Mouse (Mus musculus) C2C12 (cell line): ENCODE results near the gene Slit3.

Experiments used
- CEBPB ChIP-seq: IDR thresholded peaks from one replicate; pipeline ENCODE4 v1.6.1; 2011; ENCODE audit warnings: low read depth, mild to moderate bottlenecking, control low read depth, moderate library complexity
- CTCF ChIP-seq: IDR thresholded peaks from one replicate; pipeline ENCODE4 v1.5.1; 2011; ENCODE audit not compliant: control insufficient read depth, insufficient read depth, insufficient read length
- FOSL1 ChIP-seq: IDR thresholded peaks from one replicate; pipeline ENCODE4 v1.8.0; 2011; ENCODE audit warnings: mild to moderate bottlenecking, low read length; ENCODE audit not compliant: poor library complexity, insufficient read depth, severe bottlenecking
- MAX ChIP-seq: IDR thresholded peaks from one replicate; pipeline ENCODE4 v1.6.1; 2011; ENCODE audit warnings: mild to moderate bottlenecking, control low read depth
- USF1 ChIP-seq: IDR thresholded peaks from one replicate; pipeline ENCODE4 v1.6.1; 2011; ENCODE audit warnings: low read depth, mild to moderate bottlenecking, control low read depth, moderate library complexity

DNA sequence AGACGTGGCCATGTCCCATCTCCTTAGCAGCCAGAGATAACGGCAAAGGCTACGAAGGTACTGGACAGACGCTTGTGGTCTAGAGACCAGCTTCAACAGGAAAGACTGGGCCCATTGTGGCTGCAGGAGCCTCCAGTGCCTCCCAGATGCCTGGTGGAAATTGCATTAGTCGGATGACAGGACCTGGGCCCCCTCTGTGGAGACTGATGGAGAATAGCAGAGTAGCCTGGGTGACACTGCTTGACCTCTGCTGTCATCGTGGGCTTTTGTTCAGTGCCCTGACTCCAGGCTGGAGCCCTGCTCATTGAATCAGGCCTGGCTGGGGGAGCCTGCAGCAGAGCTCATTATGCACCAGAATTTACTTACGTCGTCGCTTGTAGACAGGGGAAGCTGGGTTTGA lies 384.8 kb downstream of the Slit3 start:
- TF ChIP-seq FOSL1 (no peak), CTCF (no peak), MAX (no peak), CEBPB (no peak), USF1 (no peak)
